Mouse (Mus musculus) gastrocnemius, postnatal 14 days (tissue): ENCODE results near the gene Unc119b. TPM values are rescaled to one million over a fixed set of nuclear protein-coding genes. Genes with fewer than 3 reads are reported as not detected.
"Not testable (repeated sequence)": the region's sequence is repeated elsewhere in the genome, so short reads cannot be mapped to it uniquely, and the experiment has no call there.

ENCODE experiments used
- DNase-seq: peaks from one replicate; pipeline ENCODE4 v3.0.0; 2021; ENCODE audit warnings: mixed read lengths
- intact Hi-C: fragments of 180-260 bp; cut with DNase I; formaldehyde crosslinking; loops from one replicate; pipeline ENCODE4 v1.15.1; 2025; ENCODE audit warnings: low total_unique reads
- total RNA-seq, 2 experiments: library from RNA; stranded (reverse); gene quantifications; 2 replicates each; pipeline ENCODE4 v1.2.3; 2021

Gene Unc119b
- total RNA-seq, 2 experiments from 2014 or later: 12.2 to 12.7 TPM

DNA sequence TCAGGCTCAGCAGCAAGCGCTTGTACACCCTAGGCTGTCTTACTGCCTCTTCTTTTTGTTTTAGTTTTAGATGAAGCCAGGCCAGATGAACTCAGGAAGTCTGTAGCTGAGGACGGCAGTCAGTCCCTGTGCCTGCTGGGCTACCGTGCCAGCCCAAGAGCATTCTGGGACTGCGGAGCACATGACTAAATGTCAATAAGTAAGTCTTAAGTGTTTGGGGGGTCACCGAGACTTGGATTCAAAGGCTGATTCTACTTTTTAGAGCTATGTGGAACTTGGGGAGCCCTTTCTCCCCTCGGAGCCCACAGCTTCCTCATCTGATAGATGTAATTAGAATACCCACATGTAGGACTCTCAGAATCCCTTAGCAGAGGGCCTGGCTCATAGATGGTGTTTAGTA lies 25.9 kb upstream of the Unc119b start:
- intact Hi-C loops: loop anchor here (5.0 kb wide), 1 partner anchor 33 kb away; no protein-coding TSS in a partner anchor

GRCm38 (mm10) chr5:115159165-115159564 lies 24.4 kb upstream of the Unc119b start:
- intact Hi-C loops: no loop called here
- no peak for DNase-seq

More for the DNA sequence above, 25.9 kb upstream of the Unc119b start:
- DNase-seq: no peak

GRCm38 (mm10) chr5:115158040-115158983 lies 23.5 kb upstream of the Unc119b start, which contains the start of gene Mlec:
TSS of gene Mlec (minus strand) at chr5:115158179.
- DNase-seq: peak; percentile 99
- intact Hi-C loops: no loop called here

DNA sequence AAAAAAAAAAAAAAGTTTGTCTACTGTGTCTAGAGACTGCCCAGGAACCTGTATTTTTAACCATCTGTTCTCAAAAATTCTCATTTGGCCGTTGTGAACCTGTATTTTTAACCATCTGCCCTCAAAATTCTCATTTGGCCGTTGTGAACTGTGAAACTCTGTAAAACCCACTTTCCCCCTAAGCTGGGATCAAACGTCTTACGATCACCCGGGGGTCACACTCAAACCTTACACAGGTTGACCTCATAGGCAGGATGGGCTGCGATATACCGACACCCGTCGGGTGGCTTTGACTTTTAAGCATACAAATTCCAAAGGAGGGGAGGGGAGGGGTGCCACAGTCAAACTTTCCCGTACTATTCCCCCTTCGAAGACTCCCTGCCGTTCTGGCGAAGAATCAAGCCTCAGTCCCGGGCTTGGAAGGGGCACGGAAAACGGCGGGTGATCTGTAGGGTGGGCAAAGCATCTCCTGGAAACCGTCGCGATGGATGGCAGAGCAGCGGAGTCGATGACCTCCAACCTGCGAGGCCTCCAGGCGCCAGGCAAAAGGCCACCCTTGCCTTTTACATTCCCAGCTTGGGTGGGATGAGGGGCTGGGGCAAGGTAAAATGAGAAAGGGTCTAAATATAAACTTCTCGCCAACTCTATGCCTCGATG lies 22.3 kb upstream of the Unc119b start:
- intact Hi-C loops: no loop called here

DNA sequence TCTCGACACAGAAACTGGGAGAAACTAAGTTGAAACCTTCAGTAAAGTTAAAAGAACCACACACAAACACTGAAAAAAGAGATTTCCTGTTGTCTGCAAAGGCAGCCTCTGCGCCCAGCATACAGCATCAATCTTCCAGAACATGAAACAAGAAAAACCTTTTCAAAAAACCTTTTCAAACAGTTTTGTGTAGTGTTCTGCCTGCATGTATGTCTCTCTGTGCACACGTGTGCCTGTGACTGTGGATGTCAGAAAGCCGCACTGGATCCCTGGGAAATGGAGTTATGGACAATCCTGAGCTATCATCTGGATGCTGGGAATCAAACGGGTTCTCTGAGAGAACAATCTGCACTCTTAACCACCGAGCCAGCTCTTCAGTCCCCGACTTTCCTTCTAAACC lies 21.6 kb upstream of the Unc119b start:
- intact Hi-C loops: no loop called here
- DNase-seq: no peak

More for the DNA sequence above, 22.3 kb upstream of the Unc119b start:
- DNase-seq: no peak

DNA sequence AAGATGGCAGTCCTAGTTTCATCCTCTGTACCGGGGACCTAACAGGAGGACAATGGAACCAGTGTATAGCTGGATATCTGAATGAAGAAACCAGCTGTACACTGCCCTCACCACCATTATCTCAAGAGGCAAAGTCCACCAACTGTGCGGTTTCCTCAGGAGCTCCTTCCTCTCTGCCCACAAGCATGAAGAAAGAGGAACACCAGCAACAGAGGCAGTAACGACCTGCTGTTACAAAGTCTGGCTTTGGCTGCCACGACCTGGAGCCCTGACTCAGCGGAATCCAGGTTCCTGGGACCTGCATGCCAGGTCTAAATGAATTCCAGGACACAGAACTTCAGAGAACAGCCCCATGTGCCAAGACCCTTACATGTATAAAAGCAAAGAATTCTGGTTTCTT lies 21.1 kb upstream of the Unc119b start:
- intact Hi-C loops: no loop called here
- no peak for DNase-seq

GRCm38 (mm10) chr5:115155156-115155631 lies 20.4 kb upstream of the Unc119b start:
- no peak for DNase-seq
- intact Hi-C loops: no loop called here

- intact Hi-C loops: no loop called here
- DNase-seq: no peak
These were observed 17.6 kb upstream of the Unc119b start for GRCm38 (mm10) chr5:115152132-115152956.

DNA sequence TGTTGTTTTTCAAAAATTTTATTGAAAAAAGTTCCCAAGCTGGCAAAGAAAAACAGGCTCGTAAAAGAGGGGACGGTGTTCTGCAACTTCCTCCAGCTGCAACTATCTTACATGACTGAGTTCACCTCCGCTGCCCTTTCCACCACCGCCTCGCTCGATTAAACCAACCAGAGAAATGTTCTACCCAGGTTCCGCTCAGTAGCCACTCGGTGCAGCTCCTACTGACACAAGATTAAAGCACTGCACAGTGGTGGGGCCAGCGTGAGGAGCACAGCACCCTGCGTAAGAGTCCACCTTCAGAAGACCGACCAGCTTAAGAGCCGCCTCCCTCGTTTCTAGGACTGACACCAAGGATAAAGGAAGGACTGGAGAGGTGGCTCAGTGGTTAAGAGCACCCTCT lies 16.7 kb upstream of the Unc119b start:
- intact Hi-C loops: no loop called here
- DNase-seq: no peak

DNA sequence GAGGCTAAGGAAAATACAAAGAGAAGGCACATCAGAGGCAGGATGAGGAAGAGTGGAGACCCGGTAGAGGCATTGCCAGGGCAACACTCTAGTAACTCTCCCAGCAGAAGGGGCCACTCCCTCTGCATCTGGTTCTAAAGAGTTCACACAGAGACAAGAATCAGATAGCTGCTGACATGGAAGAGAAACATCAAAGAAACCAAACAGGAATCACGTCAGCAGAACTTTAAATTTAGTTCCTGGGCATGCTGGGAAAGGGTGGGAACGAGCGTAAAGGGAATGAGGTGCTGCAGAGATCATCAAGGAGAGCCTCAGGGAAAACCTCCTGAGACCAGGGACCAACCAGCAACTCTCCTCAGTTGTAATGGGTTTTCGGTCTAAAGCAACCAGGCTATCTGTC lies 16.2 kb upstream of the Unc119b start:
- intact Hi-C loops: no loop called here

GRCm38 (mm10) chr5:115149675-115150459 lies 15.1 kb upstream of the Unc119b start:
- intact Hi-C loops: no loop called here
- DNase-seq: no peak

More for the DNA sequence above, 16.2 kb upstream of the Unc119b start:
- DNase-seq: no peak

GRCm38 (mm10) chr5:115148872-115149271 lies 14.1 kb upstream of the Unc119b start:
- intact Hi-C loops, DNase-seq: not testable (repeated sequence)

GRCm38 (mm10) chr5:115148378-115148777 lies 13.6 kb upstream of the Unc119b start:
- intact Hi-C loops: no loop called here
- DNase-seq: no peak

DNA sequence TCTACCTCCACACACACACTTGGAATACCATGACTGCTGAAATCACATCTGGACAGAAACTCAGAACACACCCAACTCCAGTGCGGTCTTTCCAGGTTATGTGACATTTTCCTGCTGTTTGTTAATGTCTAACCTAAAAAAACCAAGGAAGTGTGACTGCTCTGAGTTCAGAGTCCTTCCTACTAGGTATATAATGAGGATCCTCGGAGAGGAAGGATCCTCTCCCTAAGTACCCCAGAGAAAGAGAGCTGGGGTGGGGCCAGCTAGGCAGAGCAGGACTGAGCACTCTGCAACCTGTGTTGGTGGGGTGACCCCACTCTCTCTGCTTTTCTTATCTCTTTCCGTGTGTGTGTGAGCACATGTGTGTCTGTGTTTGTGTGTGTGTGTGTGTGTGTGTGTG lies 12.6 kb upstream of the Unc119b start:
- no peak for DNase-seq
- intact Hi-C loops: no loop called here

DNA sequence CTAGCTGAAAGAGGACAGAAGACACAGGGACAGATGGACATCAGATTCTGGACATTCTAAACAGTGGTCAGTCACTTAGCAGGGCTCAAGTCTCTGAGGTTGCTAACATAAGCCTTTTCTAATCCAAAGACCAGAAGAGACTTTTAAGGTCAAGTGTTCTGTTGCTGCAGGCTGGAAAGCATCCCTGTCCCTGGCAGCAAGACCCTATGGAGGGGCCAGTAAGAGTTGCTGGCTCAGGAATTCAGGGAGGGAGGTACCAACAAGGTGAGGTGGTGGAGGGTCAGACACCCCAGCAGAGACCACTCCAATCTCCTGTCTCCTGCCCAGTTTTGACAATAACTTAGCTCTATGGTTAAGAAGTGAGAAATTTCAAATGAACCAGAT lies 12.0 kb upstream of the Unc119b start:
- intact Hi-C loops: no loop called here
- peak; percentile 64 for DNase-seq

DNA sequence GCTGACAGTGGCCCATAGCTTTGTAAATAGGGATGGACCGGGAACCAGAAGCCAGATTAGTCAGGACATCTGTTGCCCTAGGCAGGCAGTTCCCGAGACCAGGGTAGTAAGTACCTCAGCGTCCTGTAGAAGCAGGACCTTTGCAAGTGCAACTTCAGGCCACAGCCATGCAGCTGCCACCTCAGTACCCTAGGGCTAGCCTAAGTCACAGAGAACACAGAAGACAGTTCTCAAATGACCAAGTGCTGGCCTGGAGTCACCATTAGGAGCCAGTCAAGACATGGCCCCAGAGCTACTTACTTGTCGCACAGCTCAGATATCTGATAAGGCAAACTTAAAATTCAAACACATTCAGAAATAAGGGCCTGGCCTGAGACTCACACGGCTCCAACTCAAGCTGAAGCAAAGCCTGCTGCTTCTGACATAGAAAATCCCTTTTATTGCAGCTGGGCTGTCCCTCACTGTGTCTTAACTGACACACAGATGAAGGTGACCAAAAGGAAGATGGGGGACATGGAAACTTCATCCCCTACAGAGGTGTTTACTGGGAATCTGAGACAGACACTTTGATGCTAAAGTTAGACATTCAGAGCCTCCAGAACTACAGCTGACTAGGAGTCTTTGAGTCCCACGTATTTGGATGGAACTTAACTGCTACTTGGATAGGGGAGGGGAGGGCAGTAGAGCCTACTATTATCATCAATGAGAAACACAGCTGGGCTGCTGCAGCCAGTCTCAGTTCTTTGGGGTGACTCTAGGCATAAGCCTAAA lies 11.4 kb upstream of the Unc119b start:
- intact Hi-C loops: no loop called here
- DNase-seq: no peak

- intact Hi-C loops: no loop called here
- no peak for DNase-seq
These were observed 10.6 kb upstream of the Unc119b start for GRCm38 (mm10) chr5:115145253-115145968.

GRCm38 (mm10) chr5:115144471-115144870 lies 9.7 kb upstream of the Unc119b start:
- intact Hi-C loops: no loop called here
- DNase-seq: no peak
